Mouse (Mus musculus) granulocyte monocyte progenitor cell, adult 5-6 weeks (primary cell): ENCODE results near the gene Mycbp2. TPM values are rescaled to one million over a fixed set of nuclear protein-coding genes. Genes with fewer than 3 reads are reported as not detected.
A peak's percentile ranks its signal among the peaks of the same experiment; 100 is the strongest.

ENCODE experiments used
- ATAC-seq: replicated peaks from 2 replicates; pipeline ENCODE4 v1.8.0; 2016; ENCODE audit warnings: mild to moderate bottlenecking, moderate TSS enrichment, inconsistent platforms; ENCODE audit not compliant: poor library complexity, severe bottlenecking
- total RNA-seq, 2 experiments: library from RNA; stranded (forward) in 1 of 2; stranded (reverse) in 1 of 2; fragments of 200-712, 200-1000 nt in 1 of 2; fragments of >200 nt in 1 of 2; fragmentation: Nextera tagmentation in 1 of 2; gene quantifications; 2 replicates each; pipeline ENCODE4 v1.2.3; 2014 to 2017

Gene Mycbp2
- total RNA-seq, 2 experiments from 2014 or later, result 51.7 to 70.9 TPM

DNA sequence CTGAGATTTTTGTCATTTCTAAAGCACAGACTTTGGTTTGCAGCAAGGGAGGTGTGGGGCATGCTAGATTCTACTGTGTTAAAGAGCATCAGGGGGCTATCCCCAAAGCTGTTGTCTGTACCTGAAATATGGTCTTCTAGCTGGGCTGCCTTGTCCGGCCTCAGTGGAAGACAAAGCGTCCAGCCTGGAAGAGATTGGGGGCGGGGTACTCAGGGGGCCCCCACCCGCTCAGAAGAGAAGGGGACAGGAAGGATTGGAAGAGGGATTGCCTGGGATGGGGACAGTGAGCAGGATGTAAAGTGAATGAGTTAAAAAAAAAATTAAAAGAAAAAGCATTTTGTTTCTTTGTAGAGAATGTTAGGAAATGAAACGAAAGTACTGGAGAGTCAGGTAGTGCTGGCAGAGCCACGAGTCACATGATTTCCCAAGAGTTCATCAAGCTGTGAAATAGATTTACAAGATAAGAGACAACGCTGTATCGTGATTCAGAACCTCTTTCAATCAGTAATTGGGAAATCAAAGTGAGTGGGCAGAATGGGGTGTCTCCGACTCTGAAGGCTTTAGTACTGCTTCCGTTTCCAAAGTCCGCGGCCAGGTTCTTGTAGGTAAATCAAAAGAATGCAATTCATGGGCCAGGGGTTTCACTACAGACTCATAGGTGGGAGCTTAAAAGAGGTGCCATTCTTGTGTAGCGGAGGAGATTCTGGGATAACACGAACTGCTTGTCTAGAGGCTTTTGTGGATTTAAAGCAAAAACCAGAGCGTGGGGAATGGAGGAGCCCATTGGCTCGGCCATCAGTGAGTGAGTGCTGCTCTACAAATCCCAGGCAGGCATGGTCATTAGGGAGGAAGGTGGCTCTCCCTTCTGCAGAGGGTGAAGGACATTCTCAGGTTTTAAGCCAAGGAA, 268.4 kb downstream of the Mycbp2 start:
- peak; percentile 62 for ATAC-seq

DNA sequence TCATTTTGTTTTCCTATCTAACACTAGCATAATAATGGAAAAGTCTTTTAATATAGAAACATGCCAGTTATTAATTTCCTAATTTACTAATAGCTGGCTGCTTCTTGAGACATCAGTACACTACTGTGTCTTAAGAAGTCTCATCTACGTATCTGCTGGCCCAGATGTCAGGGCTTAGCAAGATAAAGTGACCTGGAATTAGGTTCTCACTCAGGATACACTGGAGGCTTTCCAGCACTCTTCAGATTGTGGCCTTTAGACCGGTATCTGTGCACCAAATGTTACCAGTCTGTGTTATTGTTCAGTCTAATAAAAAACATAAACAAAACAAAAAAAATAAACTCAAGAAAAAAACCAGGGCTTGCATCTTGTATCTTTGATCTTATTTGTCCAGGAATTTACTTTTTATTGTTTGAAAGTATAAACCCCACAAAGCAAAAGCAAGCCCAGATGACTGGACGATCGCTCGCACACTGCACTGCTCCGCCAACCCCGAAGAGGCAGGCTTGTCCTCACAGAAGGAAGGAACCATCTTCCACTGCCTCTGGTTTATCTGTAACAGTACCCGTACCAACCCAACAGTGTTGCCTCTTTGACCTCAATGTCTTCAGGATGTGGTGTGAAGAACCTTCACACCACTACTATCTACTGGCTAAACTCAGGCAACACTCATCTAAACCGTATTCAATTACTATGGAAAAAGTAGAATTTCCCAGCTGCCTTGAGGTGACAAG, 269.2 kb downstream of the Mycbp2 start:
- no peak for ATAC-seq

- ATAC-seq, result no peak
Observed at GRCm38 (mm10) chr14:103075166-103075565, 271.4 kb downstream of the Mycbp2 start.

GRCm38 (mm10) chr14:103073825-103074224, 272.8 kb downstream of the Mycbp2 start:
- no peak for ATAC-seq

DNA sequence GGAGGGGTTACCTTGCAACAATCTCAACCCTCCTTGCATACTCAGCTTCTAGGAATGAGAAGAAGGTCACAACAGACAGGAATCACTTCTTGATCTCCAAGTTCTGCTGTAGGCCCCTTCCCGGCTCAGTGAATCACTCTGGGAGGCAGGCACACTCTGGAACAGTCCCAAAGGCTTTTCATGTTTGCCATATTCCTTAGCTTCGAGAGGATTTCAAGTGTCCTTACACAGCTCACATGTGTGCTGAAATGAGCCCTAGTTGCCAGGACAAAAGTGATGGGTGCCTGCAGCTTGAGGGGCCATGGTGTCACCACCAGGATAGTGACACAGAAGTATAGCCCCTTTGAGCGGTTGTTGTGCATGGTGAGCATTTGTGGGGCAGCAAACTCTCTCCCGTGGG, 273.9 kb downstream of the Mycbp2 start:
- no peak for ATAC-seq

GRCm38 (mm10) chr14:103071471-103071870, 275.1 kb downstream of the Mycbp2 start:
- ATAC-seq, result no peak

- peak; percentile 66 for ATAC-seq
Observed at GRCm38 (mm10) chr14:103070790-103071189, 275.8 kb downstream of the Mycbp2 start.

GRCm38 (mm10) chr14:103069864-103070611, 276.6 kb downstream of the Mycbp2 start, which contains the start of gene Cln5:
Gene Cln5 (plus strand): TSS chr14:103070216.
- ATAC-seq, result peak; percentile 73

GRCm38 (mm10) chr14:103069465-103069863, 277.1 kb downstream of the Mycbp2 start:
- no peak for ATAC-seq

DNA sequence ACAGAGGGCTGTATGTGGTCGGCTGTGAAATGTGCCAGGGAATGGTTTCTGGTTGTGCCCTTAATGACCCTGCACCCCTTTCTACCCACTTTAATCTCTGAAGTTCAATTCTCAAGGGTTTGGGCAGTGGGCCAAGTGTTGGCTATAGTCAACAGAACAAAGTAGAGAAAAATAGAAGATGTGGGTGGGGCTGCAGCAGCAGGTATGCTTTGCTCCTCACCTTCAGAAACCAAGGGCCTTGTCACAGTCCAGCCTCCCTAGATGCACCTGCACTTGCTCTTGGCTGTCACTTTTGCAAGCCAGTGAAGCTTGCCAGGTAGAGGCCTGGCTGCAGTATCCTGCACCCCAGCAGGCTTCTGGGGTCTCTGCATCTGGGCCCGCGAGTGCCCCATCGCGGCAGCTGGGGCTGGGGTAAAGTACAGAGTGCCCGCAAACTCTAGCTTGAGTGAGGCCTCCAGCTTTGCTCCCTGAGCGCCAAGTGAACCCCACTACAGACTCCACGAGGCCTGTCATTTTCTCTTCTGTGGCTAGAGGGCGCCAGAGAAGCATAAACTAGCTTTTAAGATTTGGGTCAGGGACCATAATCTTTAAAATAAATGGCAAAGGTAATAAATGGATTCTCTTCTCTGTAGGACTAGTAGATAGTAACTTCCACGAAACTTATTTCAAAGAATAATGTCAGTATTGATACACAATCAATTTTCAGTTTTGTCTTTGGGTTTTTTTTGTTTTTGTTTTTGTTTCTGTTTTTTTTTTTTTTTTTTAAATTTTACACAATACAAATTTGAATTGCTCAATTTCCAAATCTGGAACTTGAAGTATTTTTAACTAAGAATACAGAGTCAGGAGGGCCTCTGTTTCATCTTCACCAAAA, 281.1 kb downstream of the Mycbp2 start:
- peak; percentile 57 for ATAC-seq

Other genes starting within 250 kb of the Mycbp2 start
- gene Fbxl3, start 247.2 kb downstream of the Mycbp2 start, total RNA-seq (2014; fragmentation: Nextera tagmentation), result 30.3 and 40.0 TPM in 2 replicates
- gene Fbxl3, start 247.2 kb downstream of the Mycbp2 start, total RNA-seq (2017), result 48.0 and 55.6 TPM in 2 replicates
- gene Scel, start 166.5 kb upstream of the Mycbp2 start, total RNA-seq (2014; fragmentation: Nextera tagmentation), result 0.38 TPM in 1 of 2 replicates, not detected in the other
- gene Scel, start 166.5 kb upstream of the Mycbp2 start, total RNA-seq (2017), result 0.09 TPM in 1 of 2 replicates, not detected in the other